Mouse (Mus musculus): ENCODE measurements around the gene Fam19a4. TPM values are rescaled to one million over a fixed set of nuclear protein-coding genes. Genes with fewer than 3 reads are reported as not detected.

The Fam19a4 gene
- 0.18 and 0.26 TPM in 2 replicates for polyA plus RNA-seq (2015; fragmentation: Nextera tagmentation; extraction: Ambion mirVana)

- Histone ChIP-seq H3K36me3 (ENCODE audit: control insufficient read depth, insufficient read depth) (no peaks in the 10 kb centered on the region), H3K27ac (ENCODE audit: low read length) (no peak within 1 kb of the TSS), H3K4me1 (ENCODE audit: control insufficient read depth, insufficient read depth, low read length) (peaks cover 11% of the 10 kb centered on the region; the same call in 1 of the 2 replicates), H3K4me2 (ENCODE audit: low read depth, low read length) (peak within 1 kb of the TSS; percentile 87), H3K27me3 (ENCODE audit: control insufficient read depth, insufficient read depth, low read length) (peaks cover 39% of the 10 kb centered on the region), H3K9me3 (replicated peaks; ENCODE audit: control insufficient read depth, low read length) (no peaks in the 10 kb centered on the region), H3K4me3 (ENCODE audit: low read length) (peak within 1 kb of the TSS; percentile 55), H3K9ac (ENCODE audit: low read length) (peak within 1 kb of the TSS; percentile 28)
- under 1% methylated on average over 30 of the region's 30 CpGs for WGBS
- ATAC-seq (replicated peaks; ENCODE audit: extremely low read depth, insufficient read depth, low FRiP score): peak; percentile 69; the same call in 1 of the 2 replicates
These were observed at the start of gene Fam19a4 for GRCm38 (mm10) chr6:97060074-97060681. Gene Fam19a4, minus strand, starts transcription at chr6:97060413.

GRCm38 (mm10) chr6:97106777-97107176 is 46.6 kb upstream of the Fam19a4 start:
- 18% methylated on average over 2 of the region's 2 CpGs for WGBS
- 0 out of 2 replicates have a peak, but pooled peaks have one; percentile 51 for ATAC-seq (replicated peaks; ENCODE audit: extremely low read depth, insufficient read depth, low FRiP score)
- Histone ChIP-seq H3K9me3 (replicated peaks; ENCODE audit: control insufficient read depth, low read length) (no peaks in the 10 kb centered on the region), H3K27me3 (ENCODE audit: control insufficient read depth, insufficient read depth, low read length) (0 out of 2 replicates have a peak, but pooled peaks cover 8% of the 10 kb centered on the region), H3K4me1 (ENCODE audit: control insufficient read depth, insufficient read depth, low read length) (no peaks in the 10 kb centered on the region), H3K27ac (ENCODE audit: low read length) (no peak overlapping the region), H3K36me3 (ENCODE audit: control insufficient read depth, insufficient read depth) (peaks cover 4% of the 10 kb centered on the region), H3K4me3 (ENCODE audit: low read length) (no peak overlapping the region), H3K9ac (ENCODE audit: low read length) (no peak overlapping the region), H3K4me2 (ENCODE audit: low read depth, low read length) (no peak overlapping the region)

GRCm38 (mm10) chr6:97106106-97106505 is 45.9 kb upstream of the Fam19a4 start:
- ATAC-seq (replicated peaks; ENCODE audit: extremely low read depth, insufficient read depth, low FRiP score): no peak
- no peaks in the 10 kb centered on the region for H3K9me3 ChIP-seq (replicated peaks; ENCODE audit: control insufficient read depth, low read length)
- no peak overlapping the region for H3K27ac ChIP-seq (ENCODE audit: low read length)
- H3K4me3 ChIP-seq (ENCODE audit: low read length): no peak overlapping the region
- 0 out of 2 replicates have a peak, but pooled peaks cover 2% of the 10 kb centered on the region for H3K4me1 ChIP-seq (ENCODE audit: control insufficient read depth, insufficient read depth, low read length)
- H3K27me3 ChIP-seq (ENCODE audit: control insufficient read depth, insufficient read depth, low read length): 0 out of 2 replicates have a peak, but pooled peaks cover 8% of the 10 kb centered on the region
- no peaks in the 10 kb centered on the region for H3K36me3 ChIP-seq (ENCODE audit: control insufficient read depth, insufficient read depth)
- WGBS: 69% methylated on average over 8 of the region's 8 CpGs
- H3K9ac ChIP-seq (ENCODE audit: low read length): no peak overlapping the region
- H3K4me2 ChIP-seq (ENCODE audit: low read depth, low read length): no peak overlapping the region

GRCm38 (mm10) chr6:97104264-97104852 is 44.1 kb upstream of the Fam19a4 start:
- no peak overlapping the region for H3K9ac ChIP-seq (ENCODE audit: low read length)
- H3K4me3 ChIP-seq (ENCODE audit: low read length): no peak overlapping the region
- H3K4me2 ChIP-seq (ENCODE audit: low read depth, low read length): no peak overlapping the region
- ATAC-seq (replicated peaks; ENCODE audit: extremely low read depth, insufficient read depth, low FRiP score): no peak
- 0 out of 2 replicates have a peak, but pooled peaks cover 8% of the 10 kb centered on the region for H3K27me3 ChIP-seq (ENCODE audit: control insufficient read depth, insufficient read depth, low read length)
- 63% methylated on average over 7 of the region's 7 CpGs for WGBS
- no peaks in the 10 kb centered on the region for H3K9me3 ChIP-seq (replicated peaks; ENCODE audit: control insufficient read depth, low read length)
- H3K36me3 ChIP-seq (ENCODE audit: control insufficient read depth, insufficient read depth): no peaks in the 10 kb centered on the region
- 0 out of 2 replicates have a peak, but pooled peaks cover 2% of the 10 kb centered on the region for H3K4me1 ChIP-seq (ENCODE audit: control insufficient read depth, insufficient read depth, low read length)
- no peak overlapping the region for H3K27ac ChIP-seq (ENCODE audit: low read length)

GRCm38 (mm10) chr6:97101958-97102702 is 41.9 kb upstream of the Fam19a4 start:
- no peak overlapping the region for H3K4me3 ChIP-seq (ENCODE audit: low read length)
- H3K4me2 ChIP-seq (ENCODE audit: low read depth, low read length): peak overlapping the region; percentile 27; the same call in 1 of the 2 replicates
- 10% methylated on average over 15 of the region's 15 CpGs for WGBS
- H3K4me1 ChIP-seq (ENCODE audit: control insufficient read depth, insufficient read depth, low read length): 0 out of 2 replicates have a peak, but pooled peaks cover 2% of the 10 kb centered on the region
- H3K9me3 ChIP-seq (replicated peaks; ENCODE audit: control insufficient read depth, low read length): no peaks in the 10 kb centered on the region
- H3K27me3 ChIP-seq (ENCODE audit: control insufficient read depth, insufficient read depth, low read length): 0 out of 2 replicates have a peak, but pooled peaks cover 8% of the 10 kb centered on the region
- H3K36me3 ChIP-seq (ENCODE audit: control insufficient read depth, insufficient read depth): no peaks in the 10 kb centered on the region
- H3K9ac ChIP-seq (ENCODE audit: low read length): no peak overlapping the region
- ATAC-seq (replicated peaks; ENCODE audit: extremely low read depth, insufficient read depth, low FRiP score): no peak
- H3K27ac ChIP-seq (ENCODE audit: low read length): no peak overlapping the region

GRCm38 (mm10) chr6:97101190-97101957 is 41.2 kb upstream of the Fam19a4 start:
- Histone ChIP-seq H3K36me3 (ENCODE audit: control insufficient read depth, insufficient read depth) (no peaks in the 10 kb centered on the region), H3K9ac (ENCODE audit: low read length) (no peak overlapping the region), H3K4me2 (ENCODE audit: low read depth, low read length) (peak overlapping the region; percentile 27; the same call in 1 of the 2 replicates), H3K27ac (ENCODE audit: low read length) (no peak overlapping the region), H3K4me1 (ENCODE audit: control insufficient read depth, insufficient read depth, low read length) (0 out of 2 replicates have a peak, but pooled peaks cover 2% of the 10 kb centered on the region), H3K9me3 (replicated peaks; ENCODE audit: control insufficient read depth, low read length) (no peaks in the 10 kb centered on the region), H3K27me3 (ENCODE audit: control insufficient read depth, insufficient read depth, low read length) (0 out of 2 replicates have a peak, but pooled peaks cover 8% of the 10 kb centered on the region), H3K4me3 (ENCODE audit: low read length) (no peak overlapping the region)
- 20% methylated on average over 12 of the region's 12 CpGs for WGBS
- ATAC-seq (replicated peaks; ENCODE audit: extremely low read depth, insufficient read depth, low FRiP score): no peak

GRCm38 (mm10) chr6:97082336-97082735 is 22.1 kb upstream of the Fam19a4 start:
- ATAC-seq (replicated peaks; ENCODE audit: extremely low read depth, insufficient read depth, low FRiP score): no peak
- H3K4me2 ChIP-seq (ENCODE audit: low read depth, low read length): no peak overlapping the region
- 89% methylated on average over 2 of the region's 2 CpGs for WGBS
- no peaks in the 10 kb centered on the region for H3K36me3 ChIP-seq (ENCODE audit: control insufficient read depth, insufficient read depth)
- H3K27me3 ChIP-seq (ENCODE audit: control insufficient read depth, insufficient read depth, low read length): no peaks in the 10 kb centered on the region
- H3K9me3 ChIP-seq (replicated peaks; ENCODE audit: control insufficient read depth, low read length): no peaks in the 10 kb centered on the region
- H3K27ac ChIP-seq (ENCODE audit: low read length): no peak overlapping the region
- H3K4me1 ChIP-seq (ENCODE audit: control insufficient read depth, insufficient read depth, low read length): no peaks in the 10 kb centered on the region
- H3K9ac ChIP-seq (ENCODE audit: low read length): no peak overlapping the region
- H3K4me3 ChIP-seq (ENCODE audit: low read length): no peak overlapping the region

GRCm38 (mm10) chr6:97080016-97080415 is 19.8 kb upstream of the Fam19a4 start:
- no peak for ATAC-seq (replicated peaks; ENCODE audit: extremely low read depth, insufficient read depth, low FRiP score)
- no peaks in the 10 kb centered on the region for H3K27me3 ChIP-seq (ENCODE audit: control insufficient read depth, insufficient read depth, low read length)
- 49% methylated on average over 9 of the region's 9 CpGs for WGBS

More at GRCm38 (mm10) chr6:97080016-97080415, 19.8 kb upstream of the Fam19a4 start:
- H3K4me3 ChIP-seq (ENCODE audit: low read length): no peak overlapping the region
- H3K9ac ChIP-seq (ENCODE audit: low read length): no peak overlapping the region
- no peaks in the 10 kb centered on the region for H3K36me3 ChIP-seq (ENCODE audit: control insufficient read depth, insufficient read depth)
- no peak overlapping the region for H3K4me2 ChIP-seq (ENCODE audit: low read depth, low read length)
- H3K27ac ChIP-seq (ENCODE audit: low read length): no peak overlapping the region
- no peaks in the 10 kb centered on the region for H3K9me3 ChIP-seq (replicated peaks; ENCODE audit: control insufficient read depth, low read length)
- H3K4me1 ChIP-seq (ENCODE audit: control insufficient read depth, insufficient read depth, low read length): no peaks in the 10 kb centered on the region

Measured in heart, embryonic 16.5 days (tissue).